Mouse (Mus musculus) spleen, adult 12 weeks (tissue): Measurements from ENCODE around the gene Golga5.

Source experiments
- DNase-seq: peaks from one replicate; pipeline ENCODE4 v3.0.0; 2022; ENCODE audit warnings: low spot score

Gene Golga5

DNA sequence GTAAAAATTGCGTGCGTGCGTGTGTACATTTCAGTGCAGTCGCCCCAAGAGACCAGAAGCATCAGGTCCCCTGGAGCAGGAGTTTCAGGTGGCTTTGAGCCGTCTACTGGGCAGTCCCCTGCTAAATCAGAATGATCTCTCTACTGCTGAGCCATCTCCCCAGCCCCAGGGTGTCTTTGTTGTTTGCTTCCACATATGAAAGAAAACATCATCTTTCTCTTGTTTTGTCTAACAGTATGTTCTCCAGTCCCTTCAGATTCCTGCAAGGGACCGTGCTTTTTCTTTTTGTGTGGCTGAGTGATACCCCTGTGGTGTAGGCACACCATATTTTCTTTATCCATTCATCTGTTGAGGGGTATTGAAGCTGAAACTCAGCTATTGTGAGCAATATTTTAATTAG, 45.8 kb downstream of the Golga5 start:
- DNase-seq = no peak

DNA sequence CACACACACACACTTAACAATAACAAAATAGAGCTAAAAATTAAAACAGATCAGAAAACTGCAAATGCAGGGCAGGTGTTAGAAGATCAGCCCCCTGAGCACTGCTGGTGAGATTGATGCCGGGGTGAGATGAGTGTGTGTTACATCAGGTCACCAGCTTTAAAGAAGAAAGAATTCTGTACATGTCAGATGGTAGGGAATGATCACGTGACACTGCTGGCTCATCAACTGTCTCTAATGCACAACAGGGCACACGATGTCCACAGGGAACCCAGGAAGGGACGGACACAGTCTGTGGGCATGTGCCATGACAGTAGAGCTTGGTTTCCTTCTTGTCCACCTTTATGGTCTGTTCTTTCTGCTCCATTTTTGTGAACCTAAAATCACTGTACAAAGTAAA, 47.2 kb downstream of the Golga5 start:
- DNase-seq = no peak

- DNase-seq = no peak
These were observed 48.7 kb downstream of the Golga5 start for GRCm38 (mm10) chr12:102517647-102518046.

DNA sequence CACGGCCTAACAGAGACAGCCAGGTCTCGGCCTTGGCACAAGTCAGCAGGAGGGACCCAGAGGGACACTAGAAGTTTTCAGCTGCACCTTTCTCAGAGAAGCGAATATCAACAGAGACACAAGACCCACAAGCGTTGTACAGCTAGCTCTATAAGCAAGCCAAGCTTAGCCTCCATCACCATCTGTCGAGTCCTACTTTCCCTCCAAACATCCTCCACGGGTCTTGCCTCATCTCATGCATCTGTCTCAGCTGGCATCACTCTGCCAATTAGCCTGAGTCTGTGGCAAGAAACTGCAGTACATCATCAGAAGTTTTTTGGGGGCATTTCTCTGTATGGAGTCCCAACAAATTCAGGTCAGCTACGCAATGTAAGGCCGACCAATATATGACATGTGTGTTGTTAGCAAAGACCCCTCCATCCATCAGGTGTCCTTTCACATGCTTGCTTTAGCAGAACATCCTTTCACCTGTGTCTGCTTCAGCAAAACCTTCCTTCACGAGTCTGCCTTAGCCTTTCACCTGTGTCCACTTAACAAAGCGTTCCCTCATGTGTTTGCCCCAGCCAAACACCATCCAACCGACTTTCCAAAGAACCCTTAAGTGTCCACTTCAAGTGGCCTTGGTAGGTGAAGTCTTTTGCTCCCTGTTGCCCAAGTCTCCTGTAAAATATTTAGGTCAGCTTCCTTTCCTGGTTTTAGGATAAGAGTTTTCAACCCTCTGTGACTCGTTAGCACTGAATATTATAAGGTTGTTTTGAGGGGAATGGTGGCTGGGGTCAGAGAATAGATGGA, 51.2 kb downstream of the Golga5 start:
- DNase-seq = no peak

DNA sequence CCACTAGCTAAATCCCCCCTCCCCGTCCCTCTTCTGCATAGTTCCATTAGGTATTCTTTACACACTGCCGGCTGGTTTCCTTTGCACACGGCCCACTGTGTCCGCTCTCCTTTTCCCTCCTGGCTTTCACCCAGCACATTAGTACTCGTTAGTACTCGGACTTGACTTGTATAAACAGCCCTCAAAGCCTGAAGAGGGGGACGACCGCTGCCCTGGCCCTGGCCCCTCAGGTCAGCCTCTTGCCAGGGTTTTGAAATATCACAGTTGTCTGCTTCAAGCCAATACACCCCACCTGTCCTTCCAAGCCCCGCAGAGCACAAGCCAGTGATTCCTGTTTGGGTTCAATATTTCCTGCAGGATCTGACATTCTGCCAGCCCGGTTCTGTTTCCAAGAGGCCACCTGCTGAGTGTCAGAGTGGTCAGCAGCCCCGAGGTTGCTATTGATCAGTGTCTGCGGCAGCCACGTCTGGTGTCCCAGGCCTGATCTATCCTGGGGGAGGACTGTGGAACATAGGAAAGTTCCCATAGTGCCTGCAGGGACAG, 52.9 kb downstream of the Golga5 start:
- no peak for DNase-seq

DNA sequence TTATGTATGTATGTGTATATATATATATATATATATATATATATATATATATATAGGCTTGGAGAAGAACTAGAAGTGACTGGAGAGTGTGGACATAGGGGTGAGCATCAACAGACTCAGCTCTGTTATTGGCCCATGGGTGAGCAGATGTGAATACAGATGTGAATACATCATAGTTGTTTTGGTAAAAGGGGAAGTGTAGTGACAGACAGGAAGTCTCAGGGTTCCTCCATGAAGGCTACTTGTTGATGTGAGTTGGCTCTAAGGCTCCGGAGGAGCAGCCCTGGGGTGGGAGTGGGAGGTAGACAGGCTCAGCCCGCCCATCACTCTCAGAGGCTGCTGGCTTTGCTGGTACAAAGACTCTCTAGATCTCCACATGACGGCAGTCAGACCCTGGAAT, 55.3 kb downstream of the Golga5 start:
- DNase-seq = no peak

GRCm38 (mm10) chr12:102524760-102525159, 55.8 kb downstream of the Golga5 start:
- DNase-seq = no peak

- no peak for DNase-seq
These were observed 59.1 kb downstream of the Golga5 start for GRCm38 (mm10) chr12:102527989-102528388.

- no peak for DNase-seq
These were observed 66.9 kb downstream of the Golga5 start for GRCm38 (mm10) chr12:102535796-102536195.

DNA sequence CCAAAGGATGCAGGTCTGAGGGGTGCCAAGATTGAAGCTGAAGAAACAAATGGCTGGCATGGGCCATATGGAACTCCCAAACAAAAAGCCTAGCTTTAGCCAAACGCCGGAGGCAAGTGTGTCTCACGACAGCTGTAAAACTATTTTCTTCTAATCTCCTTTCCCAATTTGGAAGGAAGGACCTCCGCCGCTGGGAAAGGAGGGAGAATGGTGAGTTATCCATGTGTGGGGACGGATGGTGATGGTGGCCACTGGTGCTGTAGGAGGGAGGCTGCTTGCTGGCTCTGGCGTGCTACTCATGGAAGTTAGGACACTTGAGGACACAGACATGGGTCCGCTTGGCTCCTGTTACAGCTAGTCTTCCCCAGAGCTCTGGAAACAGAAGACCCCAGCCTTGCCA, 71.3 kb downstream of the Golga5 start:
- no peak for DNase-seq

DNA sequence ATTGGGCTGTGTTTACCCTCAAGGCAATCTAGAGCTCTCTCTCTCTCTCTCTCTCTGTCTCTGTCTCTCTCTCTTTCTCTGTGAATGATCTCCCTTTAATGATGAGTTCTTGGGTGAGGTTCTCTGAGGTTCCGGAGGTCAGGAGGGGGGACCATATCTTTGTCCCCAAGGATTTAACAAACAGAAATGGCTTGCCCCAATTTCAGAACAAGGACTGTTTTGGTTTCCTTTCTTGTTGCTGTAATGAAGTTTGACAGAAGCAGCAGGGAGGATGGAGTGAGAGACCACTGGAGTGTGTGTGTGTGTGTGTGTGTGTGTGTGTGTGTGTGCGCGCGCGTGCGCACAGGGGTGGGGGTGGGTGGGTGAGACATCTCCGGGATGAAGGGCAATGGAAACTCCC, 72.2 kb downstream of the Golga5 start:
- no peak for DNase-seq

DNA sequence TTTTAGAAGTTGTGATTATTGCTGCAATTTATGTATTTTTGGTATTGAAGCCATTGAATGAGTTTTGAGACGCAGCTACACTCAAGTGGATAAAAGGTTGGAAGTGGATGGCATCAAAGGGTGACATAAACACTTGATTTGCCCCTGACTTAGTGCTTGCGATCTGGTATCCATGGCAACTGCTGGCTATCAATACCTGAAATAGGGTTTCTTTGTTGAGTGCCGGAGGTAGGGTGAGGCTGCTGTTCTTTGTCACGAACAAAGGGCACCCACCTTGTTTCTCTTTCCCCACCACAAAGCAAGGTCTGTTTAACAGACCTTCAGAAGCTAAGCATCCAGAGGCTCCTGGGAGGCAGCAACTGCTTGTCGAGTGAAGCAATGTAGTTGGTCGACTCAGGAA, 76.2 kb downstream of the Golga5 start:
- no peak for DNase-seq
